Mouse (Mus musculus) heart, embryonic 10.5 days (tissue): ENCODE measurements around the gene Hectd2. TPM values are rescaled to one million over a fixed set of nuclear protein-coding genes. Genes with fewer than 3 reads are reported as not detected.

Experiments
- DNase-seq: peaks from one replicate; pipeline ENCODE4 v3.0.0-alpha.2; 2017; ENCODE audit warnings: low spot score
- H3K27ac ChIP-seq: fragments of 300-500 bp; sonication (generic); 2 replicates; pipeline ENCODE4 v1.5.1; 2016; ENCODE audit warnings: mild to moderate bottlenecking
- H3K27me3 ChIP-seq: fragments of 300-500 bp; sonication (generic); 2 replicates; pipeline ENCODE4 v1.6.1; 2016; ENCODE audit warnings: mild to moderate bottlenecking; ENCODE audit not compliant: poor library complexity, insufficient read depth, severe bottlenecking
- H3K36me3 ChIP-seq: fragments of 300-500 bp; sonication (generic); 2 replicates; pipeline ENCODE4 v1.6.1; 2016; ENCODE audit warnings: mild to moderate bottlenecking, moderate library complexity
- H3K4me1 ChIP-seq: fragments of 300-500 bp; sonication (generic); 2 replicates; pipeline ENCODE4 v1.6.1; 2016; ENCODE audit warnings: mild to moderate bottlenecking
- H3K4me3 ChIP-seq: fragments of 300-500 bp; sonication (generic); 2 replicates; pipeline ENCODE4 v1.5.1; 2016; ENCODE audit warnings: mild to moderate bottlenecking, moderate library complexity
- H3K9me3 ChIP-seq: fragments of 300-500 bp; sonication (generic); 2 replicates; pipeline ENCODE4 v1.6.1; 2016; ENCODE audit warnings: mild to moderate bottlenecking, moderate library complexity
- WGBS: fragments of 180-500 bp; shearing (Covaris S2); methylation state at CpG from one replicate; pipeline ENCODE4 v1.1.7; 2016; 5-methylcytosine and 5-hydroxymethylcytosine counted together
- polyA plus RNA-seq: library from polyadenylated mRNA; unstranded; fragments of >200 nt; fragmentation: Nextera tagmentation; extraction: Ambion mirVana; gene quantifications from 2 replicates; pipeline ENCODE4 v1.2.1, GENCODE M21; 2016

Gene Hectd2
- polyA plus RNA-seq, 1 experiment from 2014 or later = 6.7 TPM

GRCm38 (mm10) chr19:36538528-36538927 is 15.9 kb upstream of the Hectd2 start:
- no peak for DNase-seq
- Histone ChIP-seq H3K36me3 (no peaks in the 10 kb centered on the region), H3K4me3 (no peak overlapping the region), H3K27ac (no peak overlapping the region), H3K9me3 (no peaks in the 10 kb centered on the region), H3K4me1 (peaks cover 14% of the 10 kb centered on the region), H3K27me3 (no peaks in the 10 kb centered on the region)
- WGBS = 13% methylated on average over 4 of the region's 4 CpGs

- Histone ChIP-seq H3K4me1 (peaks cover 10% of the 10 kb centered on the region), H3K27ac (no peak overlapping the region), H3K27me3 (no peaks in the 10 kb centered on the region), H3K4me3 (no peak overlapping the region), H3K36me3 (no peaks in the 10 kb centered on the region), H3K9me3 (no peaks in the 10 kb centered on the region)
- DNase-seq = no peak
- WGBS = 88% methylated on average over 2 of the region's 2 CpGs
Measured at GRCm38 (mm10) chr19:36539311-36539710, 15.1 kb upstream of the Hectd2 start.

DNA sequence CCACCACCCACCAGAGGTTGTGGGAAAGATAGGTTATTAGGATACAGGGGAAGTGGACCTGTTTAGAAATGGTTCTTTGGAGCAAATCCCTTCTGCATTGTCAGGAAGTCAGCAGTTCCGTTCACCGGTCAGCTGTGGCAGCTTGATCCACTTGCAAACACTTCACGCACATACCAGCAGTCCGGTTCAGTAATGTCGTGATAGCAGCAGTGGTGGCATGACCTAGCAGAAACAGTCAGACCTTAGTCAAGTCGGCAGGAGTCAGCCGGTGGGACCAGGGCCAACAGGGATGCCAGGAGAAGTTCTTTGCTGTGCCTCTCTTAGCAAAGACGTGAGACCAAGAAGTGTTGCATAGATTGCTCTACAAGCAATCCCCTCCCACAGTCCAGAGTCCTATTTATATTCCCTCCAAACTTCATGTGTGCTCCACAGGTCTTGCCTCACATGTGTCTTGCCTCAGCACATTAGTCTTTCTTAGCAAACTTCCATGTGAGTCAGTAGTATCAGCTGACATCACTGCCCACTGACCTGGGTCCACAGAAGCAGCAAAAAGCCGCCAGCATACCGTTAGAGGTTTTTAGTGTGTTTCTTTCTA is 14.3 kb upstream of the Hectd2 start:
- H3K4me3 ChIP-seq = no peak overlapping the region
- no peak for DNase-seq
- no peaks in the 10 kb centered on the region for H3K36me3 ChIP-seq
- no peak overlapping the region for H3K27ac ChIP-seq
- H3K9me3 ChIP-seq = no peaks in the 10 kb centered on the region
- WGBS = 54% methylated on average over 10 of the region's 10 CpGs
- H3K4me1 ChIP-seq = 0 out of 2 replicates have a peak, but pooled peaks cover 2% of the 10 kb centered on the region
- H3K27me3 ChIP-seq = no peaks in the 10 kb centered on the region

GRCm38 (mm10) chr19:36540776-36541175 is 13.7 kb upstream of the Hectd2 start:
- DNase-seq = no peak
- Histone ChIP-seq H3K27me3 (no peaks in the 10 kb centered on the region), H3K4me3 (no peak overlapping the region), H3K9me3 (no peaks in the 10 kb centered on the region), H3K4me1 (no peaks in the 10 kb centered on the region), H3K27ac (no peak overlapping the region), H3K36me3 (no peaks in the 10 kb centered on the region)
- WGBS = 76% methylated on average over 7 of the region's 7 CpGs

GRCm38 (mm10) chr19:36553561-36554045 is 836 bp upstream of the Hectd2 start:
- Histone ChIP-seq H3K27ac (peak overlapping the region; percentile 91), H3K36me3 (no peaks in the 10 kb centered on the region), H3K9me3 (no peaks in the 10 kb centered on the region), H3K4me1 (no peaks in the 10 kb centered on the region), H3K4me3 (peak overlapping the region; percentile 89), H3K27me3 (0 out of 2 replicates have a peak, but pooled peaks cover 7% of the 10 kb centered on the region)
- no peak for DNase-seq
- WGBS = 6% methylated on average over 20 of the region's 20 CpGs

GRCm38 (mm10) chr19:36554785-36555595 is 551 bp downstream of the Hectd2 start:
- peak; percentile 85 for DNase-seq
- Histone ChIP-seq H3K9me3 (no peaks in the 10 kb centered on the region), H3K4me3 (peak overlapping the region; percentile 89), H3K27me3 (0 out of 2 replicates have a peak, but pooled peaks cover 7% of the 10 kb centered on the region), H3K27ac (peak overlapping the region; percentile 96), H3K36me3 (no peaks in the 10 kb centered on the region), H3K4me1 (no peaks in the 10 kb centered on the region)
- WGBS = under 1% methylated on average over 50 of the region's 53 CpGs

- 76% methylated on average over 5 of the region's 5 CpGs for WGBS
- Histone ChIP-seq H3K27ac (no peak overlapping the region), H3K9me3 (no peaks in the 10 kb centered on the region), H3K4me1 (peaks cover 10% of the 10 kb centered on the region; the same call in 1 of the 2 replicates), H3K4me3 (no peak overlapping the region), H3K36me3 (no peaks in the 10 kb centered on the region), H3K27me3 (no peaks in the 10 kb centered on the region)
- DNase-seq = no peak
Measured at GRCm38 (mm10) chr19:36559331-36559730, 4.9 kb downstream of the Hectd2 start.

DNA sequence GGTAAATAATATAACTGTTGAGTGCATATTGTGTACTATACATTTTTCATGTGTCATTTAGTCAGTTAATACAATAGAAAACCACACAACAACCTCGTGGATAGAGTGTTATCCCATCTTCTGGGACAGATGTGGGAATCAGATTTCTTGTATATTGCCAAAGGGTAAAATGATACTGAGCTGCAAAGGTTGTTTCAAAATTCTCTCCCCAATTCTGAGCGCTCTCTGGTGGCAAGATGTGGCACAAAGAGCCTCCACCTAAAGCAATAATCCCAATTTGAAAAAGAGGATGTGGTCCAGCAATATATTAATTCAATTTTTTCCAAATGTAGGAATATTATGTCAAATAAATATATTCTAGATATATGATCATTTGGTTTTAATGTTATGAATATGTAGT is 5.7 kb downstream of the Hectd2 start:
- H3K9me3 ChIP-seq = no peaks in the 10 kb centered on the region
- 20% methylated on average over 2 of the region's 2 CpGs for WGBS
- no peak overlapping the region for H3K4me3 ChIP-seq
- H3K27me3 ChIP-seq = no peaks in the 10 kb centered on the region
- no peaks in the 10 kb centered on the region for H3K36me3 ChIP-seq
- H3K27ac ChIP-seq = no peak overlapping the region
- no peak for DNase-seq
- peaks cover 10% of the 10 kb centered on the region; the same call in 1 of the 2 replicates for H3K4me1 ChIP-seq

DNA sequence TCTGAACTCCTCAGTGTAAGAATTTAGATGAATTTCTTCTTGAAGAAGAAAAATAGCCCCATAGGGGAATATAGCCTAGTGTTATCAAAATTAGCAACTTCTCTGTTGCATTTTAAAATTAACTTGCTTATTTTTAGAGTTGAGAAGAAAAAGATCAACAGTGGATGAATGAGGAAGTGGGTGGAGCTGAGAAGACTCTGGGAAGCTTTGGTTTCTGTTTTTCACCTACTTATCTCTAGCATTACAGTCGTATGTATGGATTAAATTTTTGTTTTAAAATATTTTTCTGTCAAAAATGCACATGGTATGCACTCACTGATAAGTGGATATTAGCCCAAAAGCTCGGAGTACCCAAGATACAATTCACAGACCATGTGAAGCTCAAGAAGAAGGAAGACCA is 6.7 kb downstream of the Hectd2 start:
- Histone ChIP-seq H3K9me3 (no peaks in the 10 kb centered on the region), H3K4me3 (no peak overlapping the region), H3K36me3 (no peaks in the 10 kb centered on the region), H3K4me1 (peaks cover 10% of the 10 kb centered on the region; the same call in 1 of the 2 replicates), H3K27ac (no peak overlapping the region), H3K27me3 (no peaks in the 10 kb centered on the region)
- WGBS = 43% methylated on average over 2 of the region's 2 CpGs
- DNase-seq = no peak

DNA sequence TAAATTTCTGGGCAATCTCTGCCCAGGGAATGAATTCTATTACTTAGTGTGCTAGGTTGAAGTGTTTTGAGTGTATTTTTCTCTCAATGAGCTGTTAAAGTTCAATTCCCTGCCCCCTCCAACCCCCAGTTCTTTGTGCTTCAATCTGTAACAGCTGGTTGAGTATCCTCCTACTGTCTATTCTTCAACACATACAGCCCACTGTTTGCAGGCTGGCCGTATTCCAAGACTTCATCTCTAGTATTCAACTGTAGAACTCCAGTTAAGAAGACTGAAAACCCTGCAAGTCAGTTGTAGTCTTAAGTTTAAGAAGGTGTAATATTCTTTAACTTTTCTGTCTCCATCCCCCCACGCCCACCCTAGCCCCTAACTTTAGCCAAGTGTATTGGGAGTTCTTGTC is 10.0 kb downstream of the Hectd2 start:
- DNase-seq = no peak
- WGBS = 80% methylated on average over 2 of the region's 2 CpGs
- no peaks in the 10 kb centered on the region for H3K9me3 ChIP-seq

DNA sequence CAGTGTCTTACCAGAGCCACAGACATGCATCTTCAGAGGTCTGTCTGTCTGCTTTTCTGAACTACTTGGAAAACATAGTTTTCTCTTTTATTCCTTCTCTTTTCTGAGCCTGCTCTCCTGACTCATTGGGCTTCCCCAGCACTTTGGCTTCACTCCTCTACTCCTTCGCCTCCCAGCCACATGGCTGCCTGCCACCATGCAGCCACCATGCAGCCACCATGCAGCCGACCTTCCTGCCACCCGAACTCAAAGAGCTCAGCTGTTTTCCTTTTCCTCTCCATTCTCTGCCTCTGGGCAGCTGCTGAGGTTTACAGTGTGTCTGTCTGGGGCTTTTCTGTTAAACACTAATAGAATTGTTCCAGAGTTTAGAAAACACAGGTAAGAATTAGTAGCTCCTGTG is 19.5 kb downstream of the Hectd2 start:
- 69% methylated on average over 3 of the region's 3 CpGs for WGBS
- no peaks in the 10 kb centered on the region for H3K4me1 ChIP-seq
- peaks cover 11% of the 10 kb centered on the region; the same call in 1 of the 2 replicates for H3K36me3 ChIP-seq
- no peak overlapping the region for H3K4me3 ChIP-seq
- H3K27ac ChIP-seq = no peak overlapping the region
- DNase-seq = no peak
- no peaks in the 10 kb centered on the region for H3K9me3 ChIP-seq
- H3K27me3 ChIP-seq = no peaks in the 10 kb centered on the region

More for the DNA sequence above, 10.0 kb downstream of the Hectd2 start:
- peaks cover 10% of the 10 kb centered on the region; the same call in 1 of the 2 replicates for H3K4me1 ChIP-seq
- no peak overlapping the region for H3K27ac ChIP-seq
- no peaks in the 10 kb centered on the region for H3K27me3 ChIP-seq
- no peak overlapping the region for H3K4me3 ChIP-seq
- no peaks in the 10 kb centered on the region for H3K36me3 ChIP-seq

- DNase-seq = no peak
- Histone ChIP-seq H3K36me3 (peaks cover 11% of the 10 kb centered on the region; the same call in 1 of the 2 replicates), H3K27me3 (no peaks in the 10 kb centered on the region), H3K27ac (no peak overlapping the region), H3K9me3 (no peaks in the 10 kb centered on the region), H3K4me1 (no peaks in the 10 kb centered on the region), H3K4me3 (no peak overlapping the region)
- WGBS = 81% methylated on average over 6 of the region's 6 CpGs
Measured at GRCm38 (mm10) chr19:36575159-36575558, 20.7 kb downstream of the Hectd2 start.

- H3K36me3 ChIP-seq = no peaks in the 10 kb centered on the region
- no peaks in the 10 kb centered on the region for H3K9me3 ChIP-seq
- H3K4me3 ChIP-seq = no peak overlapping the region
- DNase-seq = no peak
- no peak overlapping the region for H3K27ac ChIP-seq
- no peaks in the 10 kb centered on the region for H3K27me3 ChIP-seq
- WGBS = 43% methylated on average over 3 of the region's 3 CpGs
- H3K4me1 ChIP-seq = no peaks in the 10 kb centered on the region
Measured at GRCm38 (mm10) chr19:36580874-36581273, 26.4 kb downstream of the Hectd2 start.
